Mouse (Mus musculus): ENCODE measurements at regions not wholly inside any gene's neighbourhood (a gene's known extent, or its start where the extent isn't known, plus 50 kb on each side); places are given as distances from the start of the nearest gene placed in this dataset.
A peak's percentile ranks its signal among the peaks of the same experiment; 100 is the strongest.
"Not testable (repeated sequence)": the region's sequence is repeated elsewhere in the genome, so short reads cannot be mapped to it uniquely, and the experiment has no call there.

DNA sequence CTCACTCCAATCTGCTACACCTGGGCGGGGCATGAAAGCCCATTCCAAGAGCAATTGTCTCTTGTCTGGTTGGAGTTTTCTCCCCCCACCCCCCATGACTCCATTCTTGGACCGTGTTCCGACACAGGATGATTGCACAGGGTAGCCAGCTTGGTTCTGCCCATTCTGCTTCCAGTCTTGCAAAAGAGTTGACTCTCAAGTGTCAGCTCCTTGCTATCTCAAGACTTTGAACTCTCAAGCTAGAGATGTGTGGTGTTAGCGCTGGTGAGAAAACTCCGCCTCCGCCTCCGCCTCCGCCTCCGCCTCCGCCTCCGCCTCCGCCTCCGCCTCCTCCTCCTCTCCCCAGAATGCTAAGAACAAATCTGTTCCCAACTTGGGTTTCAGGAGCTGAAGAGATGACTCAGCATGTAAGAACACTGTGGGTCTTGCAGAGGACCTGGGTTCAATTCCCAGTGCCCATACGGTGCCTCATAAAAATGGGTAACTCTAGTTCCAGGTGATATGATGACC is 135.1 kb downstream of the Bcat1 start:
- DNase-seq = no peak

DNA sequence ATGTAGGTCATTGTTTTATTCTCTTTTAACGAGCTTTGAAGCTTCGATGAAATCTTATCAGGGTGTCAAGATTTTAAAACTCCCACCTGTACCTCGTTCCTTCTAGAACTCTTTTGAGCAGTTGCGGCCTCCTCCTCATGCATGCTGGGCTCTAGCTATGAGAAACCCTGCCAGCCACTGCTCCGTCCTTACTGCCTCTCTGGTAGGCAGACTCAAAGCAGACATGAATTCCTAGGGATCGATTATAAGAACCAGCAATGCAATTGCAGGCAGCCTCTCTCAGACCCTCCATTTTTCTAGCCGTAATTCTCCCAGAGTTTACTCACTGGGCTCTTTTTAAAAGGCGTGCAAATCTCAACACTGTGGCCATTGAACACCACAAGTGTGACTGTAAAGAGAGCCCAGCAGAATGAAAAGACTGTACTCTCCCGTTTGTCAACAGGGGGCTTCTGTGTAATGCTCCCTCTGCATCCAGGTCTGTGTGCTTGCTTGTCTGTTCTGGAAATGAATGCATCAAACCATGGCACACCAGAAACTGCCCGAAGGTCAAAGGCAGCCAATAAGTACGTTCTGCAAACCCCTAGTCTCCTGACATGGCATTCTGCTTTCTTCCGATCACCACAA is 137.3 kb downstream of the Bcat1 start:
- DNase-seq = no peak

- DNase-seq = no peak
These were observed 138.8 kb downstream of the Bcat1 start for GRCm38 (mm10) chr6:144937211-144937610.

- DNase-seq = no peak
These were observed 142.2 kb downstream of the Bcat1 start for GRCm38 (mm10) chr6:144933722-144934235.

DNA sequence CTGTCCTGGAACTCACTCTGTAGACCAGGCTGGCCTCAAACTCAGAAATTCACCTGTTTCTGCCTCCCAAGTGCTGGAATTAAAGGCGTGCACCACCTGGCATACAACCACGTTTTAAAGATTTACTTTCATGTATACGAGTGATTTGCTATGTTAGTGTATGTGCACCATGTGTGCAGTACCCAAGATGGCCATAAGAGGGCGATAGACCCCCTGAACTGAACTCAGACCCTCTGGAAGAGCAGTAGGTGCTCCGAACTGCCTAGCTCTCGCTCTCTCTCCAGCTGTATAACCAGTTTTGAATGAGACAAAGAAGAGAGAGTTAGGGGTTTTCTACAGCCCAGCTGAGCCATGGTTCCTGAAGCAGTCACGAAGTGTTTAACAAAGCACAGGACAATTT is 143.6 kb downstream of the Bcat1 start:
- DNase-seq = no peak

DNA sequence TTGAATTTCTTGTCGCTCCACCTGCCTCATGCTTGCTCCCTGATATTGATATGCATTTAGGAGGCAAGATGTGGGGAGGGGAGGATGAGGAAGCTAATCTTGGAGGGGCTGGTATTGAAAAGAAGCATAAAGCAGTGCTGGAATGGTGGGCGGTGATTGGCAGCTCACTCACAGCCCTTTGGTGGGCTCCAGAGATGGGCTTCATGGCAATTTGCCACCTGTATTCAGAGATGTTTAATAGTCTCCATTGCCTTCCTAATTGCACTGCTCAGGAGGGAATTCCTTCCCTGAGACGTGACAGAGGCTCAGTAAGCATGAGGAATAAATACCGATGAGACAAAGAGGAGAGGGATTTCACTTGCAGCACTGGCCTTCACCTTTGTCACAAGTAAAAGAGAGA is 146.0 kb downstream of the Bcat1 start:
- no peak for DNase-seq

GRCm38 (mm10) chr6:144929262-144929855 is 146.6 kb downstream of the Bcat1 start:
- no peak for DNase-seq

DNA sequence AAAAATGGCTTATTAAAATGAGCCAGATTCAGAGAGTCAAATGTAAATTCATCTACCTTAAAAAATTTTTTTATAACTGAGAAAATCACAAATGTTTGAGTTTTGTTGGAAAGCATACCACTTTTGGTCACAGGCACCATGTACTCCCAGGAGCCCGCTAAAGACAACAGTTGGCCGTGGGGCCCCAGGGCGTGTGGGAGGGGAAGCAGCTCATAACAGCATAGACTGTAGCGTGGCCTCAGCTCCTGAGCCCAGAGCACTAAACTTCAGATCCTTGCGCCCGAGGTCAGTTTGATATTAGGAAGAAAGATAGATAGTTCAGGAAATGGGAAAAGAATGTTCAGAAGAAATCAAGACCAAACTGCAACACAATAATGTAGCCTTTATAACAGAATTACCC is 145.8 kb upstream of the Sox5 start:
- DNase-seq = no peak

GRCm38 (mm10) chr6:144922762-144923161 is 141.0 kb upstream of the Sox5 start:
- DNase-seq = peak; percentile 16 to 34

DNA sequence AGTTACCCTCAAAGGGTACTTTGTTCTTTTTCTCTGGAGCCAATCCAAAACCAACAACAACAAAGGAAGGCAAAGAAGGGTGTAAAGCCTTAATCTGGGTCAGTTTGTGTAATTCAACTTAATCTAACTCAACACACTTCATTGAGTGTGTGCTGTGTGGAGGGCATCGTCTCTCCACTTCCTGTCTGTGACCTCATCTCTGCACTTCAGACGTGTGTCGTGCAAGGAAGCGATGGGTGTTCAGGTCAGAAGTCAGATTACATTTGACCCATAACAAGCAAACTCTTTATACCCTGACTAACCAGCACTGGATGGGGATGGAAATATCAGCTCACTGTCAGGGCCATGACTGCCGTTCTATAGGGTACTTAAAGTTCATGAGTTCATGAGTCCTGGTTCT is 138.0 kb upstream of the Sox5 start:
- DNase-seq = no peak

DNA sequence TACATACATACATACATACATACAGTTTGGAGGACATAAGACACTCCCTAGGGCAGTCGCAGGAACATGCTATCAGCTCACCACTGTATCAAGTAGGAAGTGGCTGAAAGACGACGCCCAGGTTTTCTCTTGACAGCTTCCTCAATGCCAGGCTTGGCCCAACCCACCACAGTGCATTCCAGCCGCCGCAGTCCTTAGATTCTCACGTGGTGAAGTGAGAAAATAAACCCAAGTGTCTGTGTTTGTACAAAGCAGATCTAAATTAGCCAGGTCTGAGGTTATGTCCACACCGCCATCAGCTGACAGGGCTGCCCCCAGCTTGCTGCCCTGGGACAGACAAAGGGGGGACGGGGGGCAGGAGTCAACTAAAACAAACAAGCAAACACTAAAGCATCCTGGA is 135.4 kb upstream of the Sox5 start:
- no peak for DNase-seq

- DNase-seq = no peak
These were observed 130.0 kb upstream of the Sox5 start for GRCm38 (mm10) chr6:144911781-144912180.

- DNase-seq = no peak
These were observed 128.6 kb upstream of the Sox5 start for GRCm38 (mm10) chr6:144910392-144910791.

DNA sequence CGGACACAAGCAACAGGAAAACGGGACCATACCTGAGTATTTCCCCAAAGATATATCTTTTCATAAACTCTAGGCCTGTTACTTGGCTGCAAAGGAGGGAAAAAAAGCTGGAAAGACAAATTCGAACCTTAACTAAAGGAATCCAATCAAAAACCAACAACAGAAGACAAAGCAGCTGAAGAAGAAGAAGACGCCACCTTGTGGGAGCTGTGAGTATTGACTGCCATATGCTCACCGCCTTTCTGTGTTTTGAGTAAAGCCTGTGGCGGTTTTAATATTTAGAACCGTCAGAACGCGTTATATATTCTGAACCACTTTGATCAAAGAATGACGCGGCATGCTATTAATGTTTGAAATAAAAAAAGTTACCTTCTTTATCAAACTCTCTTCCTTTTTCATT is 126.9 kb upstream of the Sox5 start:
- DNase-seq = no peak

DNA sequence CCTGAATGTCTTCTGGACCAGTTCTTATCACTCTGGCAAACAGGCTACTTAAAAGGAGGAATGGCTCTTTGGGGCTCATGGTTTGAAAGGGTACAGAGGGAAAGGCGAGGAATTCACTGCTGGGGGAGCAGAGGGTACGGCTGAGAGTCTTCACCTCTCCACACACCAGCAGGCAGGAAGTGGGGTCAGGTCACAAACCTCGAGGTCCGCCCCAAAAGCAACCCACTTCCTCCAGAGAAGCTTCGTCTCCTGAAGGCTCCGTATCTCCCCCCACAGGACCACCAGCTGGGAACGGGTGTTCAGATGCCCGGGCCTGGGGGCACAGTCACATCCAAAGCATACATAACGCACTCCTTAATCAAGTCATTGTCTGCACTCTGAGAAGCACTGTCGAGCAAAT is 121.4 kb upstream of the Sox5 start:
- DNase-seq = peak; percentile 78 to 84

- DNase-seq = peak; percentile 83 to 88
These were observed 120.7 kb upstream of the Sox5 start for GRCm38 (mm10) chr6:144902267-144902995.

DNA sequence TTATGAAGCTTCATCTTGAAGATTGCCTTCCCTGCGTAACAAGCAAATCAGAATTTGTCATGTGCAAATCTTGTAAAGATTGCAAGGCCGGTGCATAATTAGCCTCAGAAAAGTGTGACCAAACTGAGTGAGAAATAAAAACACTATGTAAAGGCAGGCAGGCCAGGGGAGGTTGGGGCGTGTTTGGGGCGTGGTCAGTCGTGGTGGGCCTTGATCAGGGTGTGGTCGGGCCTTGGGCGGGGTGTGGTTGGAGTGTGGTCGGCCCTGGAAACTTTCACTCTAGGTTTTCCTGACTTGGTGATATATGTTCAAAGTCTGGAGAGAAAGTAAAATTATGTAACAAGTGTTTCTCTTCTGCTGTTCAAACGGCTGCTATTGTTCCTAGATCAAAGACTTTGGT is 120.0 kb upstream of the Sox5 start:
- peak; percentile 62 to 72 for DNase-seq

DNA sequence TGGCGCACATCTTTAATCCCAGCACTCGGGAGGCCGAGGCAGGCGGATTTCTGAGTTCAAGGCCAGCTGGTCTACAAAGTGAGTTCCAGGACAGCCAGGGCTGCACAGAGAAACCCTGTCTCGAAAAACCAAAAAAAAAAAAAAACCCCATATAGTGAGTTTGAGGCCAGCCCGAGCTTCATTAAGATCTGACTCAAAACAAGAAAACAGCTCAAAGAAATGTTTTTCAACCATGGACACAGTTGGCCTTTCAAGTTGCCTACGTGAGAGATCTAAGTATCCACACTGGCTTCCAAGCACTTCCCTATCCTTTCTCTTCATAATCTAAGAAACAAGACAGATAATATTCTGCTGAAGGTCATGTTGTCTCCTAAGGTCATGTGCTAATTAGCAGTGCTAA is 119.1 kb upstream of the Sox5 start:
- DNase-seq = not testable (repeated sequence)

DNA sequence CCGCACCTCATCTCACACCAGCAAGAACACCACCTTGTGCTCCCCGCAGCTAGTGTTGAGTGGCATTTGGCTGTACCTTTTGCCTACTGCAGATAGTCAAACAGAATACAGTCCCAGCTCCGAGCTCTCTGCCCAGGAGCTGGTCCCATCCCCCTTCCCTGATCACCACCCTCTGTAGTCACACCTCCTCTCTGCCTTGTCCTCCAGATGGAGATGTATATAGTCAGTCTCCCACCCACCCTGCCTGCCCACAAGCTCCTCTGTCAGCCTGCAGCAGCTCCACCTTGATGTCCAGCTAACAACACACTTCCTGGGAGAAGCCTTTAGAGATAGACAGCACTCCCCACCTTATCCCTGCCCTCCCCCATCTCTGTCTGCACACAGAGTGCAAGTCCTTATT is 115.7 kb upstream of the Sox5 start:
- no peak for DNase-seq

GRCm38 (mm10) chr6:144890914-144891313 is 109.1 kb upstream of the Sox5 start:
- no peak for DNase-seq

DNA sequence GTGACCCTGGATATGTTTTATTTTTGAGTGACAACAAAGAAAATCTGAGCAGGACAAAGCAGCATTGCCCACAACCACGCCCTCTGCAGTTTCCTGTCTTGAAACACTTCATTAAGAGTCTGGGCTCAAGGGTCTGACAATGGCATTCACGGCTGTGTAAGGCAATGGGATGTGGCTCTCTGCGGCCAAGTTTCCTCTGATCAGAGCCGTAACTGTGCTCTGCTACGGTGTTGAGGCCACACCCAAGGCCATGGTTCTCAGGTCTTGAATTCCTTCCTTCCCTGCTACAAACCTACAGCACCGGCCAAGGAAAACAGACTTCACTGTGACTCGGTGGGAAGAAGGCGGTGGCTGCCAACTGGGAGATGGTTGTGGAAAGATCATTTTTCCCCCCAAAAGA is 108.4 kb upstream of the Sox5 start:
- DNase-seq = no peak

- DNase-seq = no peak
These were observed 101.3 kb upstream of the Sox5 start for GRCm38 (mm10) chr6:144883117-144883516.

GRCm38 (mm10) chr6:144880098-144880497 is 98.3 kb upstream of the Sox5 start:
- no peak for DNase-seq

DNA sequence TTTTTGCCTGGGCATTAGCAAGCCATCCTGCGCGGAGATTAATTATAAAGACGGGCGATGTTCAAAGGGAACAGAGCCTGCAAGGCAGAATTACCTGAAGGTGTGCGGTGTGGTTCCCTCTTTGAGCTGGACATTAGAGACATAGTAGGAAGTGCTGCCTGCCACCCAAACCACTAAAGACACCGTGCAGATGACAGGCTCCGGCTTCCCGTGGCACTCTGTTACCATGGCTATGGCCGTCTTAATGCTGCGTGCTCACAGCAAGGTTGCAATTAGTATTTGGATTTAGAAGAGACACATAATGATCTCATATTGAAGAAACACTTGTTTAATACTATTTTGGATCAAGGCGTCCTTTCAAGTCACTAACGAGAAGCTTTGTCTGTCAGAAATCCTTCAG is 95.0 kb upstream of the Sox5 start:
- DNase-seq = no peak

Data from thymus, postnatal 36 days (tissue).